Mouse (Mus musculus) cortical plate, adult 2 months (tissue): ENCODE data around the gene Dysf.

Experiments
- CTCF ChIP-seq: fragments of 200-500 bp; IDR thresholded peaks from 2 replicates; pipeline ENCODE4 v1.5.1; 2011; ENCODE audit warnings: mild to moderate bottlenecking, control low read depth, low read length; ENCODE audit not compliant: insufficient read depth; ENCODE audit errors: extremely low read depth
- POLR2A ChIP-seq: fragments of 200-500 bp; IDR thresholded peaks from 2 replicates; pipeline ENCODE4 v1.6.1; 2011; ENCODE audit warnings: mild to moderate bottlenecking, low read length, control low read depth; ENCODE audit not compliant: insufficient read depth; ENCODE audit errors: extremely low read depth

DNA sequence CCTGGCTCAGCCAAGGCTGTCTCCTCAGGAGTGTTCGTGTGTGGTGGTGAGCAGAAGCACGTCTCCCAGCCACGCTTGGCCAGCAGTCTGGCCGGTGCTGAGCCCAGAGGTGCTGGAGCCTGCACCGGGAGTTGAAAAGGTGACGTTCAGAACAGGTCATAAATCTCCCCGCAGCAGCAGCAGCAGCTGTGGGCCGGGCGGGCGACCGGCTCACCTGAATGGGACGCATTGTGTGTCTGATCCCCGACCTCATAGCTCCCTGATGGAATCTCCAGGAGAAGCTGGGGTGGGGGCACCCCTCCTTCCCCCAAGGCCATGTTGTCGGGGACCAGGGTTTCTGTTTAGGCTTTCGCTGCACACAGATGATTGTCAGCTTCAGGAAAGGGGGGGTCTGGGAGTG lies 93.6 kb downstream of the Dysf start:
- no peak for TF ChIP-seq CTCF
- TF ChIP-seq POLR2A = no peak
